Mouse (Mus musculus) 3134 (cell line): ENCODE measurements at regions not wholly inside any gene's neighbourhood (a gene's known extent, or its start where the extent isn't known, plus 50 kb on each side); places are given as distances from the start of the nearest gene placed in this dataset.

Experiments used
- DNase-seq: peaks from one replicate; pipeline ENCODE4 v3.0.0-alpha.2; 2011; ENCODE audit warnings: low spot score; ENCODE audit not compliant: insufficient read length; ENCODE audit errors: extremely low read depth

- no peak for DNase-seq
These were observed 662.9 kb upstream of the Nrsn1 start for GRCm38 (mm10) chr13:25933246-25933645.

- peak; percentile 20 for DNase-seq
These were observed 662.5 kb upstream of the Nrsn1 start for GRCm38 (mm10) chr13:25932810-25933209.

- DNase-seq, result no peak
These were observed 662.1 kb upstream of the Nrsn1 start for GRCm38 (mm10) chr13:25932365-25932764.

GRCm38 (mm10) chr13:25925685-25926084, 655.4 kb upstream of the Nrsn1 start:
- DNase-seq, result no peak

GRCm38 (mm10) chr13:25899871-25900270, 629.6 kb upstream of the Nrsn1 start:
- no peak for DNase-seq

GRCm38 (mm10) chr13:25893150-25893549, 622.8 kb upstream of the Nrsn1 start:
- no peak for DNase-seq

- no peak for DNase-seq
These were observed 612.5 kb upstream of the Nrsn1 start for GRCm38 (mm10) chr13:25882818-25883217.

GRCm38 (mm10) chr13:25868923-25869322, 598.6 kb upstream of the Nrsn1 start:
- no peak for DNase-seq

GRCm38 (mm10) chr13:25858207-25858606, 587.9 kb upstream of the Nrsn1 start:
- no peak for DNase-seq

- DNase-seq, result no peak
These were observed 587.3 kb upstream of the Nrsn1 start for GRCm38 (mm10) chr13:25857569-25857968.

- no peak for DNase-seq
These were observed 586.8 kb upstream of the Nrsn1 start for GRCm38 (mm10) chr13:25857096-25857495.

- no peak for DNase-seq
These were observed 586.2 kb upstream of the Nrsn1 start for GRCm38 (mm10) chr13:25856549-25856948.

- DNase-seq, result no peak
These were observed 577.9 kb upstream of the Nrsn1 start for GRCm38 (mm10) chr13:25848156-25848555.

GRCm38 (mm10) chr13:25838237-25838636, 567.9 kb upstream of the Nrsn1 start:
- no peak for DNase-seq

- no peak for DNase-seq
These were observed 559.0 kb upstream of the Nrsn1 start for GRCm38 (mm10) chr13:25829146-25829924.

GRCm38 (mm10) chr13:25808564-25809253, 538.4 kb upstream of the Nrsn1 start:
- no peak for DNase-seq

- no peak for DNase-seq
These were observed 523.0 kb upstream of the Nrsn1 start for GRCm38 (mm10) chr13:25793216-25793803.

GRCm38 (mm10) chr13:25781161-25781560, 510.9 kb upstream of the Nrsn1 start:
- DNase-seq, result no peak

- DNase-seq, result no peak
These were observed 507.4 kb upstream of the Nrsn1 start for GRCm38 (mm10) chr13:25777706-25778105.

- no peak for DNase-seq
These were observed 504.4 kb upstream of the Nrsn1 start for GRCm38 (mm10) chr13:25774586-25775182.

- DNase-seq, result no peak
These were observed 484.3 kb upstream of the Nrsn1 start for GRCm38 (mm10) chr13:25754515-25755105.
